Mouse (Mus musculus) C2C12 (cell line): ENCODE results near the gene Dand5.

Experiments used
- CEBPB ChIP-seq: IDR thresholded peaks from one replicate; pipeline ENCODE4 v1.6.1; 2011; ENCODE audit warnings: low read depth, mild to moderate bottlenecking, control low read depth, moderate library complexity
- CTCF ChIP-seq: IDR thresholded peaks from one replicate; pipeline ENCODE4 v1.5.1; 2011; ENCODE audit not compliant: control insufficient read depth, insufficient read depth, insufficient read length
- FOSL1 ChIP-seq: IDR thresholded peaks from one replicate; pipeline ENCODE4 v1.8.0; 2011; ENCODE audit warnings: mild to moderate bottlenecking, low read length; ENCODE audit not compliant: poor library complexity, insufficient read depth, severe bottlenecking
- MYOD1 ChIP-seq: IDR thresholded peaks from one replicate; pipeline ENCODE4 v1.6.1; 2011; ENCODE audit warnings: low read depth; ENCODE audit not compliant: control insufficient read depth, insufficient read length
- MYOG ChIP-seq: IDR thresholded peaks from one replicate; pipeline ENCODE4 v1.6.1; 2011; ENCODE audit not compliant: control insufficient read depth, insufficient read length; ENCODE audit errors: extremely low read depth
- USF1 ChIP-seq: IDR thresholded peaks from one replicate; pipeline ENCODE4 v1.6.1; 2011; ENCODE audit warnings: low read depth, mild to moderate bottlenecking, control low read depth, moderate library complexity

DNA sequence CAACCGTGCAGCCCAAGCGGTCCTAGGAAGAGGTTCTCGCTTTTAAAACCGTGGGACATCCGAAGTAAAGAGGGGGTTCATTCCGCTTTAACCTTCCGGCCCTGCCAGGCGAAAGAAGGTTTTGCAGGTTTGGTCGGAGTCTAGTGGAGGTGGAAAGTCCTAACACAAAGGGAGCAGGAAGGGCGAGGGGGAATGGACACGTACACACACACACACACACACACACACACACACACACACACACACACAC is 37.2 kb downstream of the Dand5 start:
- TF ChIP-seq USF1 (no peak), CTCF (no peak), MYOD1 (no peak), MYOG (no peak), CEBPB (no peak), FOSL1 (no peak)
